Mouse (Mus musculus) bone marrow, adult 2 months (tissue): ENCODE results near the gene Fam180a.

Experiments used
- CTCF ChIP-seq: fragments of 200-500 bp; IDR thresholded peaks from 2 replicates; pipeline ENCODE4 v1.5.1; 2011; ENCODE audit warnings: low read length, control low read depth; ENCODE audit not compliant: control insufficient read depth, insufficient read depth
- POLR2A ChIP-seq: fragments of 200-500 bp; IDR thresholded peaks from 2 replicates; pipeline ENCODE4 v1.6.1; 2011; ENCODE audit warnings: low read depth, mild to moderate bottlenecking, control low read depth, low read length, borderline replicate concordance; ENCODE audit not compliant: control insufficient read depth

GRCm38 (mm10) chr6:35329956-35330355, 4.0 kb upstream of the Fam180a start:
- TF ChIP-seq POLR2A (no peak), CTCF (no peak)
